Mouse (Mus musculus): ENCODE data around the gene Nova2. TPM values are rescaled to one million over a fixed set of nuclear protein-coding genes. Genes with fewer than 3 reads are reported as not detected.

Gene Nova2
- polyA plus RNA-seq, 1 experiment, result 23.3 TPM

DNA sequence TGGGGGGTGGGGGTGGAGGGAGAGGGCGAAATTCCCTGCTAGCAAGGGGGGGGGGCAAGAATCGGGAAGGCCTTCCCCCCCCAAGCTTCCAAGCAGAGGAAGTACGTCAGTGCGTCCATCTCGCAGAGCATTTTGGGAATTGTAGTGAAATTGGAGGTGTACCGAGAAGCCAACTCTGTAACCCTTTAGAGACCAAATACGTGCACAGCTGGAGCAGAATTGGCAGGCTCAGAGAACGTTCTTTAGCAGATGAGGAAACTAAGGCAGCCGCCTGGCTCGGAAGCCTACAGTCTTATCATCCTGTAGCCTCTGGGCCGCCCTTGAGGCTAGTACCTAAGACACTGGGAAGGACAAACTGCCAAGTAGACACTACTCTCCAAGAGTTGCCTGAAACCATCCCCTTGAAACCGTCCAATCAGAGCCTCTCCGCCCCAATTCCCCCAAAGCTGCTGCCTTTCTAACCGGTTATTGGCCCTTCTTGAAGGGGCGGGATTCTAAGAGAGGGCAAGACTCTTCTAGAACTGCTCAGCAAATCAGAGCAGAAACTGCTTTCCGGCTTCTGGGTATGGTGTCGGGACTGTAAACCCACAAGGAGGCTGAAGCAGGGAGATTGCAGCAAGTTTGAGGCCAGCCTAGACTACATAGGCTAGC lies 77.3 kb downstream of the Nova2 start:
- Histone ChIP-seq H3K4me1 (ENCODE audit: control insufficient read depth, insufficient read depth, low read length) (no peaks in the 10 kb centered on the region), H3K27ac (ENCODE audit: insufficient read depth, low read length) (peak overlapping the region; percentile 84), H3K4me3 (ENCODE audit: insufficient read depth, low read length) (peak overlapping the region; percentile 32)
- TF ChIP-seq CTCF (IDR thresholded peaks at IDR 0.05; ENCODE audit: extremely low read depth, insufficient read depth, low read length) (no peak), POLR2A (IDR thresholded peaks at IDR 0.05; ENCODE audit: extremely low read depth, insufficient read depth, low read length) (peak; percentile 55)

- peak within 1 kb of the TSS; percentile 95 for H3K27ac ChIP-seq (ENCODE audit: insufficient read depth, low read length)
- peak within 1 kb of the TSS; percentile 42 for H3K4me3 ChIP-seq (ENCODE audit: insufficient read depth, low read length)
- no peaks in the 10 kb centered on the region for H3K4me1 ChIP-seq (ENCODE audit: control insufficient read depth, insufficient read depth, low read length)
- no peak for TF ChIP-seq CTCF (IDR thresholded peaks at IDR 0.05; ENCODE audit: extremely low read depth, insufficient read depth, low read length)
- TF ChIP-seq POLR2A (IDR thresholded peaks at IDR 0.05; ENCODE audit: extremely low read depth, insufficient read depth, low read length), result peak; percentile 78
Observed at GRCm38 (mm10) chr7:19003902-19004630, 78.4 kb downstream of the Nova2 start, which contains the start of gene Irf2bp1. Gene Irf2bp1 (plus strand): TSS chr7:19004044.

DNA sequence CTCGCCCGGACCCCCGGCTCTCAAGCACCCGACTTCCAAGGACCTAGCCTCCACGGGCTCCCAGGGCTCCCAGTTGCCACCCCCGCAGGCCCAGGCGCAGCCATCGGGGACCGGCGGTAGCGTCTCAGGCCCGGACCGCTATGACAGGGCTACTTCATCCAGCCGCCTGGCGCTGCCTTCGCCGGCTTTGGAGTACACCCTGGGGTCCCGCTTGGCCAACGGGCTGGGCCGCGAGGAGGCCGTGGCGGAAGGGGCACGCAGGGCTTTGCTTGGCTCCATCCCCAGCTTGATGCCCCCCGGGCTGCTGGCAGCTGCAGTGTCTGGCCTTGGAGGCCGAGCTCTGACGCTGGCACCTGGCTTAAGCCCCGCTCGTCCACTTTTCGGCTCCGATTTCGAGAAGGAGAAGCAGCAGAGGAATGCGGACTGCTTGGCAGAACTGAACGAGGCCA lies 79.0 kb downstream of the Nova2 start:
- Histone ChIP-seq H3K4me3 (ENCODE audit: insufficient read depth, low read length) (peak overlapping the region; percentile 42), H3K27ac (ENCODE audit: insufficient read depth, low read length) (no peak overlapping the region), H3K4me1 (ENCODE audit: control insufficient read depth, insufficient read depth, low read length) (no peaks in the 10 kb centered on the region)
- TF ChIP-seq CTCF (IDR thresholded peaks at IDR 0.05; ENCODE audit: extremely low read depth, insufficient read depth, low read length), result no peak
- no peak for TF ChIP-seq POLR2A (IDR thresholded peaks at IDR 0.05; ENCODE audit: extremely low read depth, insufficient read depth, low read length)

- TF ChIP-seq CTCF (IDR thresholded peaks at IDR 0.05; ENCODE audit: extremely low read depth, insufficient read depth, low read length) (no peak), POLR2A (IDR thresholded peaks at IDR 0.05; ENCODE audit: extremely low read depth, insufficient read depth, low read length) (no peak)
- Histone ChIP-seq H3K27ac (ENCODE audit: insufficient read depth, low read length) (no peak overlapping the region), H3K4me3 (ENCODE audit: insufficient read depth, low read length) (peak overlapping the region; percentile 42; the same call in 1 of the 2 replicates), H3K4me1 (ENCODE audit: control insufficient read depth, insufficient read depth, low read length) (no peaks in the 10 kb centered on the region)
Observed at GRCm38 (mm10) chr7:19005417-19006121, 79.9 kb downstream of the Nova2 start.

- Histone ChIP-seq H3K4me1 (ENCODE audit: control insufficient read depth, insufficient read depth, low read length) (no peaks in the 10 kb centered on the region), H3K27ac (ENCODE audit: insufficient read depth, low read length) (no peak overlapping the region), H3K4me3 (ENCODE audit: insufficient read depth, low read length) (no peak overlapping the region)
- peak; percentile 99 for TF ChIP-seq CTCF (IDR thresholded peaks at IDR 0.05; ENCODE audit: extremely low read depth, insufficient read depth, low read length)
- TF ChIP-seq POLR2A (IDR thresholded peaks at IDR 0.05; ENCODE audit: extremely low read depth, insufficient read depth, low read length), result no peak
Observed at GRCm38 (mm10) chr7:19006476-19006875, 80.8 kb downstream of the Nova2 start.

- H3K27ac ChIP-seq (ENCODE audit: insufficient read depth, low read length), result no peak overlapping the region
- TF ChIP-seq CTCF (IDR thresholded peaks at IDR 0.05; ENCODE audit: extremely low read depth, insufficient read depth, low read length), result no peak
- TF ChIP-seq POLR2A (IDR thresholded peaks at IDR 0.05; ENCODE audit: extremely low read depth, insufficient read depth, low read length), result no peak
Observed at GRCm38 (mm10) chr7:19007026-19007977, 81.6 kb downstream of the Nova2 start.

GRCm38 (mm10) chr7:19010581-19010980 lies 84.9 kb downstream of the Nova2 start:
- no peak for TF ChIP-seq POLR2A (IDR thresholded peaks at IDR 0.05; ENCODE audit: extremely low read depth, insufficient read depth, low read length)
- TF ChIP-seq CTCF (IDR thresholded peaks at IDR 0.05; ENCODE audit: extremely low read depth, insufficient read depth, low read length), result no peak
- Histone ChIP-seq H3K4me3 (ENCODE audit: insufficient read depth, low read length) (no peak overlapping the region), H3K27ac (ENCODE audit: insufficient read depth, low read length) (no peak overlapping the region), H3K4me1 (ENCODE audit: control insufficient read depth, insufficient read depth, low read length) (no peaks in the 10 kb centered on the region)

More at GRCm38 (mm10) chr7:19007026-19007977, 81.6 kb downstream of the Nova2 start:
- Histone ChIP-seq H3K4me3 (ENCODE audit: insufficient read depth, low read length) (no peak overlapping the region), H3K4me1 (ENCODE audit: control insufficient read depth, insufficient read depth, low read length) (no peaks in the 10 kb centered on the region)

DNA sequence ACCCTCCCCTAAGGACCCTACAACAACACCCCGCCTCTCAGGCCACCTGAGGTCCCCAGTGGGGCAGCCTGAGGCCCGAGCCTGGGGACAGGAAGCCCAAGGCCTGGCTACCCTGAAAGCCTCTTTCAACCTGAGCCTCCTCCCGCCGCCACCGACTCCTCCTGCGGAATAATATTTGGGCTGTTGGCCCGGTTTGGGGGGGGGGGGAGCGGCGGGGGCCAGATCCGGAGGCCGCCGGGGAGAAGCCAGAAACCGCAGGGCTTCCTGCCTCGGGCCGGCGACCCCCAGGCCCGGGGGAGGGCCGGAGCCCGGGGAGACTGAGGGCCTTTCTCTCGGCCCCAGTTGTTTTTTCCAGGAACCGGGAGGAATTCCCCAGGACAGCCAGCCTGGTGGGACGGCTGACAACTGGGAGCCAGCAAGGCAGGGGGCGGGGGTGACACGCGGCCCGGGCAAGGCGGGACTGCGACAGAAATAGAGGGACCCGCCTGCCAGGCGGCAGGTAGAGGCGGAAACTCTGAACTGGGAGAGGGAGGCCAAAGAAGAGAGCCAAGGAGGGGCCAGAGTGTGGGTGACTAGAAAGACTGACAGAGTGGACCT lies 86.4 kb downstream of the Nova2 start:
- TF ChIP-seq POLR2A (IDR thresholded peaks at IDR 0.05; ENCODE audit: extremely low read depth, insufficient read depth, low read length) (no peak), CTCF (IDR thresholded peaks at IDR 0.05; ENCODE audit: extremely low read depth, insufficient read depth, low read length) (no peak)
- no peak overlapping the region for H3K27ac ChIP-seq (ENCODE audit: insufficient read depth, low read length)

More for the DNA sequence above, 86.4 kb downstream of the Nova2 start:
- no peaks in the 10 kb centered on the region for H3K4me1 ChIP-seq (ENCODE audit: control insufficient read depth, insufficient read depth, low read length)
- H3K4me3 ChIP-seq (ENCODE audit: insufficient read depth, low read length), result no peak overlapping the region
